Mouse (Mus musculus) spleen, adult 12 weeks (tissue): Measurements from ENCODE around the gene Zdhhc7.

Source experiments
- DNase-seq: peaks from one replicate; pipeline ENCODE4 v3.0.0; 2022; ENCODE audit warnings: low spot score

The Zdhhc7 gene

DNA sequence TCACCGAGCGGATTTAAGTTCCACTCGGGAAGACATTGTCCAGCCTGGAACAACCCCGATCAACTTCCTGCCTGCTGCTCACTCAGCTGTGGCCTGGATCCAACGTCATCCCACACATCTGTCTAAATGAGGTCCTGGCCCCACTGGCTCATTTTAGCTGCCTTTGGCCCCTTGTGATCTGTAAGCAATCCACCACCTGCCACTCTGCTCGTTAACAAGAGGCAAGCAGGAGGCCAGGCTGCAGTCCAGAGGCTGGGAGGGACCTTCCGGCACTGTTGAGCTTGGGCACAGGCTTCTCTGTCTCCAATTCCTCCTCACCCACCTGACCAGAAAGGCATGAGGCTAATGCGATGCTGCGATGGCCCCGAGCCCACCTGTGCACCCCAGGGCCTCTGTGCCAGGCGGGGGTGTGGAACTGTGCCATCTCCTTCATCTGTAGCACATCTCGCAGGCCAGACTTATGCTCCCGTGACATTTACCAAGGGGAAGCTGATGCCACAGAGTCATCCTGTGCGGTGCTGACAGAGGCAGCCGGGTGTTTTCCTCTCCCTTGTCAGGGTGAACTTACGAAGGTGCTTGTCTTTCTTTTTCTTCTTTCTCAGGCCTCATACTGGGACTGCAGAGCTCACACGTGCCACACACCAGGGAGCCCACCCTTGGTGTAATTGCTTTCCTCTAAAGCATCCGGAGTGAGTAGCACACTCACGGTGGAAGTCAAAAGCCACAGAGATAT, 33.2 kb downstream of the Zdhhc7 start:
- DNase-seq = no peak

- DNase-seq = no peak
Observed at GRCm38 (mm10) chr8:120066226-120066625, 35.1 kb downstream of the Zdhhc7 start.

- no peak for DNase-seq
Observed at GRCm38 (mm10) chr8:120065611-120066010, 35.7 kb downstream of the Zdhhc7 start.

GRCm38 (mm10) chr8:120063326-120063725, 38.0 kb downstream of the Zdhhc7 start:
- no peak for DNase-seq

DNA sequence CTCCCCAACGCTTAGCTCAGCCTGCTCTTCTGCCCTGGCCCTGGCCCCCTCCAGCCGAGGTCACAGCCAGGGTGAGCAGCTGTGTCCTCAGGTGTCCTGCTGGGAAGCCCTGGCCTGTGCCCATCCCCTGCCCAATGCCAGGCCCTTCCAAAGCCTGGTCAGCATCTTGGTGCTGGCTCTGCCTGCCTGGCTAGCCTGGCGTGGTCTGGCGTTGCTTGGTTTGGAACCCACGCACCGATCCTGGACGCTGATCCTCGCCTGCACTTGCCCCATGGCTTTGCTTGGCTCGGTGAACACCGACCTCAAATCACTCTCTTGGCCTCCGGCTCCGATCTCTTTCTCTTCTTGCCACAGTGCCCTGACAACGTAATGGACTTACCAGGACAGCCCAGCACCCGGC, 38.5 kb downstream of the Zdhhc7 start:
- DNase-seq = no peak

- no peak for DNase-seq
Observed at GRCm38 (mm10) chr8:120057078-120057477, 44.2 kb downstream of the Zdhhc7 start.

- DNase-seq = no peak
Observed at GRCm38 (mm10) chr8:120054833-120055232, 46.4 kb downstream of the Zdhhc7 start.

DNA sequence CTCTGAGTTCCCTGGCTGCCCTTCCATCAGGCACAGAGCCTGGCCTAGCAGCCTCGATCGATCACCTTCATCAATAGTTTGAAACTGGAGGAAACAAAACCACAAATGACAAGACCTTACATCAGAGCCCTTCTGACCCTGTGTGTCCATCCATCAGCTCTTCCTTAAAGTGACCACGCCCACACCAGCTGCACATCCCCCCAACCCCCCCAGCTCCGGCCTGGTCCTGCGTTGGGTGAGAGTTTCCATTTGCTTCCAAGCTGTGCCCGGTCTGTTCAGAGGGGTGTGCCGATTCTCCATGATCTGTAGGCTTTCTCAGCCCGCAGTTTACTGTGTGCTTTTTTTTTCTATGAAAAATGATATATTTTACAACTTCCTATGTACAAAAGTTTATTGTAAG, 49.0 kb downstream of the Zdhhc7 start:
- DNase-seq = no peak

GRCm38 (mm10) chr8:120051908-120052307, 49.4 kb downstream of the Zdhhc7 start:
- DNase-seq = no peak

GRCm38 (mm10) chr8:120051006-120051405, 50.3 kb downstream of the Zdhhc7 start:
- DNase-seq = no peak

- no peak for DNase-seq
Observed at GRCm38 (mm10) chr8:120050376-120050775, 50.9 kb downstream of the Zdhhc7 start.

GRCm38 (mm10) chr8:120049949-120050348, 51.3 kb downstream of the Zdhhc7 start:
- DNase-seq = no peak

GRCm38 (mm10) chr8:120046258-120047020, 54.8 kb downstream of the Zdhhc7 start:
- no peak for DNase-seq

- DNase-seq = no peak
Observed at GRCm38 (mm10) chr8:120045471-120045870, 55.8 kb downstream of the Zdhhc7 start.

DNA sequence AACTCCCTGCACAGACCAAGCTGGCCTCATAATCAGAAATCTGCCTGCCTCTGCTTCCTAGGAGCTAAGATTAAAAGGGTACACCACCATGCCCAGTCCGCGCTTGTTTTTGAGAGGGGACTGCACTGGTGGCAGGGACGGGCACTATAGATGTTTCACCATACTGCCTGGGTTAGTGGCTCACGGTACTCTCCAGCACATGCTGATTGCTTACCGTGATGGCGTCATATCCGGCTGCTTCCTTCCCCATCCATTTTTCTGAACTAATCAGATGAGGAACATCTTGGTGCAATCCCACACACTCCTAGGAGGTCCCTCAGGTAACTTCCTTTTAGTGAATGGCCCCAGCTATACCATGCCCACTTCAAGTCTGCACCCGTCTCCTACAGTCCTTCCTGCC, 56.4 kb downstream of the Zdhhc7 start:
- no peak for DNase-seq

- no peak for DNase-seq
Observed at GRCm38 (mm10) chr8:120042542-120043312, 58.6 kb downstream of the Zdhhc7 start.

- DNase-seq = no peak
Observed at GRCm38 (mm10) chr8:120040861-120041260, 60.4 kb downstream of the Zdhhc7 start.

- no peak for DNase-seq
Observed at GRCm38 (mm10) chr8:120039313-120039919, 61.9 kb downstream of the Zdhhc7 start.

DNA sequence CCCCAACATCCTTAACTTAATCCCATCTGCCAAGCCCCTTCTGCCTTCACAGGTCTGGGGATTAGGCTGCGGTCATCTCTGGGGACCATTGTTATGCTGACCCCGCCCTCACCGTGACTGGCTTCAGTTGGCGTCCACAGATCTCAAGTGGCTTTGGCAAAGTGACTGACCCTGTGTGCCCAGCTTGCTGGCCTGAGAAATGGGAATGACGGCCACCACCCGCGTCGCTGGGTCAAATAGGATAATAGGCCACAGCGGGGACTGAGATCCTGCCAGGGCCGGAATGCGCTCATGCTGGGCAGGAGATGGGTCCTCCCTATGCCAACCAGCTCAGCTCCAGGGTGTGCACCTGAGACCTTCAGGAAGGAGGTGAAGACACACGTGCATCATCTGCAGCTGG, 62.5 kb downstream of the Zdhhc7 start:
- DNase-seq = no peak

GRCm38 (mm10) chr8:120037611-120038010, 63.7 kb downstream of the Zdhhc7 start:
- DNase-seq = no peak

DNA sequence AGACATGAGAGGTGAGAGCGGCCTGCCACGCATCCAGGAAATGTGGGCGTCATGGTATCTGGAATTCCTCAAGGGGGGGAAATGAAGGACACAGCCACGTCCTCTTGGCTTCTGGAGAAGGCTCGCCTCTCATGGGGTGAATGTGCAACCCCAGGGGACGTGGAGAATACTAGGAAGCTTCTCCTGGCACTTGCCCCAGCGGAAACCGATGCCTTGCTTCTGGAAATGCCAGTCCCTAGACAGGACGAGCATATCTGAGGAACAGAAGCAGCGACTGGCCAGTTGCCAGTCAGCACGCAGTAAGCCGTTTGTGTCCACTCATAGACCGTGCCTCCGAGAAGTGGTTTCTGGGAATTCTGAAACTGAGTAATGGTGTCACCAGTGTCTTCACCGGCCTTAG, 64.1 kb downstream of the Zdhhc7 start:
- DNase-seq = no peak

DNA sequence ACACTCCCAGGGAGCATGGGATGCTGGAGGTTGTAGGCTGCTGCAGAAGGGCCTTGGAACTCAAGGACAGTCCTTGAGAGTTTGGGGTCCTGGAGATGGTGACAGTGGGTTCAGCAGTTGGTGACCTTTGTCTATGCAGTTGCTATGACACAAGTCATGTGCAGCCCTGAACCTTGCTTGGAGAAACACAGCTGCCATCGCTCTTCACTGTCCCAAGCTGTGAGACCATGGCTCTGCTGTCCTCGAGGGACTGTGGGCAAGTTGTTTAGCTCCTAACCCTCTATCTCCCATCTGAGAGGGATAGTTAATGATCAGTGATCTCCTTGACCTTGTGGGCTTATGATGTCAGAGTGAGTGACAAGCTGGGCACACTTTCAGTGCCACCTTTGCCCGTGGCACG, 64.7 kb downstream of the Zdhhc7 start:
- DNase-seq = no peak
